8 mouse cellular contexts compared by ENCODE assay signal in the genomic region with DNA sequence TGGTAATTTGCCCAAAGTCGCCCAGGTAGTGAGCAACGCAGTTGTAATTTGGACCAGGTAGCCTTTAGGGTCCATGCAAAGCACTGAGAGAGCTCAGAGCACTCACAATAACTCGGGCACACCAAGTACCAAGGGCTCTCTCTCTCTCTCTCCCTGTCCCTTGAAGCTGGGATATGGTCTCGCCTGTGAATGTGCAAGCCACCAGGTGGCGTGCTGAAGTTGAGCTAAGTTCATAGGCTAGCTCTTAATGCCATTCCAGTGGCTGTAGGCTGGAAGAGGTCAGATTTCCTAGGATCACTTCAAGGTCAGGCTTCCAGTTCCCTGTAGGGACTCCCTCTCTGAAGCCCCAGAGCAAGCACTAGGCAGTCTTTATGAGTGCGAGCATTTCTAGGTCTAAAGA.
DNase-seq lines count a peak whose midpoint lies in the region; ATAC-seq and TF ChIP-seq lines count a peak whose summit lies in the region.

No protein-coding gene starts in this region.

- H3K27me3 ChIP-seq in hindbrain, embryonic 11.5 days (ENCODE audit: control insufficient read depth, insufficient read depth, low read length) = no peaks in the 10 kb centered on the region
- H3K27me3 ChIP-seq in hindbrain, embryonic 14.5 days (ENCODE audit: control insufficient read depth, insufficient read depth, low read length) = no peaks in the 10 kb centered on the region
- H3K27me3 ChIP-seq in heart, postnatal 0 days (ENCODE audit: control insufficient read depth, insufficient read depth, low read length) = no peaks in the 10 kb centered on the region

- 24% methylated on average over 6 of the region's 6 CpGs for WGBS in hindbrain, embryonic 11.5 days
- WGBS in hindbrain, embryonic 14.5 days = 28% methylated on average over 6 of the region's 6 CpGs
- WGBS in heart, postnatal 0 days = 26% methylated on average over 6 of the region's 6 CpGs

- H3K36me3 ChIP-seq in hindbrain, embryonic 11.5 days (ENCODE audit: control insufficient read depth, insufficient read depth, low read length) = no peaks in the 10 kb centered on the region
- H3K36me3 ChIP-seq in hindbrain, embryonic 14.5 days (replicated peaks; ENCODE audit: control insufficient read depth, insufficient read depth) = no peaks in the 10 kb centered on the region
- no peaks in the 10 kb centered on the region for H3K36me3 ChIP-seq in heart, postnatal 0 days (replicated peaks; ENCODE audit: control insufficient read depth, insufficient read depth, low read length)

- peak; percentile 68 for DNase-seq in hindbrain, embryonic 11.5 days (ENCODE audit: low spot score)
- DNase-seq in hindbrain, embryonic 14.5 days (ENCODE audit: low spot score) = no peak
- DNase-seq in T-cell, adult 2 months (ENCODE audit: low spot score) = peak; percentile 25
- peak; percentile 80 for DNase-seq in heart, postnatal 0 days (ENCODE audit: low spot score)
- peak; percentile 17 to 58 for DNase-seq in layer of hippocampus, postnatal 25 days (ENCODE audit: extremely low spot score in 1 of 2, low spot score in 1 of 2)
- DNase-seq in thymus, postnatal 14 days = peak; percentile 43

- H3K9ac ChIP-seq in hindbrain, embryonic 11.5 days (ENCODE audit: low read depth, low read length) = no peak overlapping the region
- no peak overlapping the region for H3K9ac ChIP-seq in hindbrain, embryonic 14.5 days
- no peak overlapping the region for H3K9ac ChIP-seq in heart, postnatal 0 days (replicated peaks; ENCODE audit: low read depth, low read length)

- ATAC-seq in hindbrain, embryonic 11.5 days (ENCODE audit: low FRiP score) = no peak
- no peak for ATAC-seq in hindbrain, embryonic 14.5 days (ENCODE audit: low FRiP score)
- peak; percentile 62; the same call in 1 of the 2 replicates for ATAC-seq in heart, postnatal 0 days (ENCODE audit: insufficient read depth, low read depth)
- peak; percentile 83 for ATAC-seq in megakaryocyte progenitor cell, adult 5-6 weeks (replicated peaks; ENCODE audit: poor library complexity)

- H3K4me3 ChIP-seq in hindbrain, embryonic 11.5 days (ENCODE audit: low read depth, low read length) = no peak overlapping the region
- H3K4me3 ChIP-seq in hindbrain, embryonic 14.5 days (replicated peaks; ENCODE audit: low read length) = no peak overlapping the region
- no peak overlapping the region for H3K4me3 ChIP-seq in cortical plate, adult 2 months (ENCODE audit: insufficient read depth, low read length)
- H3K4me3 ChIP-seq in heart, postnatal 0 days (ENCODE audit: low read depth, low read length) = no peak overlapping the region

- no peak overlapping the region for H3K4me2 ChIP-seq in hindbrain, embryonic 11.5 days (replicated peaks; ENCODE audit: low read depth, low read length)
- no peak overlapping the region for H3K4me2 ChIP-seq in hindbrain, embryonic 14.5 days (replicated peaks)
- no peak overlapping the region for H3K4me2 ChIP-seq in heart, postnatal 0 days (ENCODE audit: low read depth, low read length)

- H3K9me3 ChIP-seq in hindbrain, embryonic 11.5 days (ENCODE audit: control insufficient read depth, low read length) = no peaks in the 10 kb centered on the region
- H3K9me3 ChIP-seq in hindbrain, embryonic 14.5 days (ENCODE audit: control insufficient read depth, low read length) = no peaks in the 10 kb centered on the region
- no peaks in the 10 kb centered on the region for H3K9me3 ChIP-seq in heart, postnatal 0 days (replicated peaks; ENCODE audit: control insufficient read depth, low read length)

- no peaks in the 10 kb centered on the region; the same call in 1 of the 2 replicates for H3K4me1 ChIP-seq in hindbrain, embryonic 11.5 days (replicated peaks; ENCODE audit: control insufficient read depth, insufficient read depth, low read length)
- no peaks in the 10 kb centered on the region for H3K4me1 ChIP-seq in hindbrain, embryonic 14.5 days (replicated peaks; ENCODE audit: control insufficient read depth, insufficient read depth, low read length)
- H3K4me1 ChIP-seq in cortical plate, adult 2 months (ENCODE audit: control insufficient read depth, insufficient read depth, low read length) = no peaks in the 10 kb centered on the region
- H3K4me1 ChIP-seq in heart, postnatal 0 days (ENCODE audit: control insufficient read depth, insufficient read depth) = no peaks in the 10 kb centered on the region

- no peak for TF ChIP-seq POLR2A in cortical plate, adult 2 months (IDR thresholded peaks at IDR 0.05; ENCODE audit: extremely low read depth, insufficient read depth, low read length)

- TF ChIP-seq CTCF in cortical plate, adult 2 months (IDR thresholded peaks at IDR 0.05; ENCODE audit: extremely low read depth, insufficient read depth, low read length) = peak; percentile 75
- peak; percentile 81 for TF ChIP-seq CTCF in heart, postnatal 0 days (IDR thresholded peaks at IDR 0.05; ENCODE audit: low read depth)

- TF ChIP-seq EP300 in heart, postnatal 0 days (IDR thresholded peaks at IDR 0.05; ENCODE audit: low read depth) = no peak

- H3K27ac ChIP-seq in hindbrain, embryonic 11.5 days (ENCODE audit: low read depth, low read length) = no peak overlapping the region
- no peak overlapping the region for H3K27ac ChIP-seq in hindbrain, embryonic 14.5 days
- no peak overlapping the region for H3K27ac ChIP-seq in cortical plate, adult 2 months (ENCODE audit: insufficient read depth, low read length)
- H3K27ac ChIP-seq in heart, postnatal 0 days (ENCODE audit: low read depth) = no peak overlapping the region

Comparison
In these comparisons a context has a peak if more than half of its experiments do, and no peak if none do; other contexts are left out.
1. ATAC-seq: peak in heart, postnatal 0 days (single experiment) and megakaryocyte progenitor cell, adult 5-6 weeks (single experiment); none in hindbrain, embryonic 11.5 days (single experiment) and hindbrain, embryonic 14.5 days (single experiment).